Mouse (Mus musculus) urinary bladder, postnatal 25 days (tissue): ENCODE data around the gene Sort1.

Experiments used
- DNase-seq: peaks from one replicate; pipeline ENCODE4 v3.0.0; 2022; ENCODE audit warnings: low spot score

Sort1 gene

DNA sequence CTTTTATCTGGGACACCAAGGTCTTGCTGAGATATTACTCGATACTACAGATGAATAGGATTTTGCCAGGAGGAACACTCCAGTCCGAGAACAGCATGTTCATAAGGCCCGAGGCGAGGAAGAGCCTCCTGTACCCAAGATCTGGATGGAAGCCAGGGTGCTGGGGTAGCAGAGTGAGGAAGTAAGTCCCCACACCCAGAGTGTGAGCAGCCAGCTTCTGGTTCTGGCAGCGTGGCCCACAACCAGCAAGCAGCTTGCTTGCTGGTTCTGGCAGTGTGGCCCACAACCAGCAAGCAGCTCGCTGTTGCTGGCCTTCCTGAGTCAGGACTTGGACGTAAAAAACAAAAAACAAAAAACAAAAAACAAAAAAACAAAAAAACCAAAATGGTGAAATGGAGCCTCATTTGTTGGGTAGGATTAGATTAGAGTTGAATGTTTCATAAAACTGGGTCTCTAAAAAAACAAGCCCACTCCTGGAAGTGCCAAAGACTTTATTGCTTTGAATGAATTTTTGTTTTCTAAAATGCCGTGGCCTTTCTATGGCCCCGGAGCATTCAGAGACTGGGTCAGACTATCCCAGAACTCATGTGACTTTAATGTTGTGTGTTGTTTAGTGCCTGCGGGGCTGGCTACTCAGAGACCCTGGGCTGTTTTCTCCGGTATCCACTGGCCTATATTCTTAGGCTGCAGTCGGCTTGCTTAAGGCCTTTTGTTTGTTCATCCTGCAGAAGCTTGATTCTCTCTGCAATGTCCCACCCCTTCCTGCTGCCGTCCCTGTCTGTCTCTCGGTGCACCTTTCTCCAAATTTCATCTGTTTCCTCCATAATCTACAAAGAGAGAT is 11.7 kb downstream of the Sort1 start:
- DNase-seq, result no peak

GRCm38 (mm10) chr3:108296220-108297049 is 12.6 kb downstream of the Sort1 start:
- peak; percentile 48 for DNase-seq

DNA sequence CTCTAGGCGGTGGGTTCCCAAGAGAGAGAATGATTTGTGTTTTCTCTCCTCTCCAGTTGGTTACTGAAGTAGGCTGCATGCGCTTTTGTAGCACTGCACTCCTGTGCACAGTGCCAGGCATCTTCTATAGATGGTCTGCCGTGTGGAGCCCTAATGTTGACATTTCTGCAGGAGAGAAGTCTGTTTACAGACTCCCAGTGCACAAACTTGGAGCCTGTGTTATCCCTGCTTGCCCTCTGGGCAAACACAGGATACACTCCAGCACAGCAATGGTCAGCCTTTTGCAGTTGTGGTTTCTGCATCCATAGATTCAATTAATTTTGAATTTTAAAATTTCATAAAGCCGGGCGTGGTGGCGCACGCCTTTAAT is 13.2 kb downstream of the Sort1 start:
- no peak for DNase-seq

GRCm38 (mm10) chr3:108297603-108298553 is 14.0 kb downstream of the Sort1 start:
- DNase-seq, result no peak

GRCm38 (mm10) chr3:108300455-108301030 is 16.7 kb downstream of the Sort1 start:
- no peak for DNase-seq

GRCm38 (mm10) chr3:108303683-108304082 is 19.8 kb downstream of the Sort1 start:
- DNase-seq, result no peak

- DNase-seq, result no peak
These were observed 20.9 kb downstream of the Sort1 start for GRCm38 (mm10) chr3:108304747-108305146.

DNA sequence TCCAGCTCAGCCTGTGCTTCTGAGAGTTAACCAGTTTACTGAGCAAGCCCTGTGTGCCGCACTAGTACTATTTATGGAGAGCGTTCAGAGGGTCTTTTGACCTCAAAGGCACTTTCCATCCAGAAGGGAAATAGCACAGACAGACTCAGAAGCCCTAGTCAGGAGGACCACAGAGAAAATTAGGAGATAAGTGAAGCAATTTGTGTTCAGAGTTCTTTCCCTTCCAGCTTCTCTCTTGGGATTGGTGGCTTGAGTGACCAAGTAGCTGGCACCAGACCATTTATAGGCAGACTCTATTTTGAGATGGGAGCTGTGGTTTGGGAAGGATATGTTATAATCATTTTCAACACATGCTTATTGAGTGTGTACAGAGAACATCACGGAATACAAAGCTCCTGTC is 22.5 kb downstream of the Sort1 start:
- DNase-seq, result no peak

DNA sequence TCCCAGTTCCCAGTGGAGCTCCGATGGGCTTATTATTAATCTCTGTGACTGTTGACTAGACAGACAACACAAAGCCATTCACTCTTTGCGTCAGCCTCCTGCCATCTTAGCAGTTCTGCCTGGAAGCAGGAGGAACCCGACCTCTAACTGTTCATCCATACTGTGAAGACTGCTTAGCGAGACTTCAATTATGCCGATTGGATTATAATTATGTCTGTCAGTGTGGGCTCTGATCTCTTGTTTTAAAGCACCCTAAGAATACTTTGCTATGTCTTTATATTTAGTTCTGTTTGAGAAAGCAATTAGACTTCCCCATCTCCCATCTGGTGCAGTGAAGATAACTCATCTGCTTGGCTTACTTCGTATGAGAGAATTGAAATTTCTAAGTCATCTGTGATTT is 23.6 kb downstream of the Sort1 start:
- DNase-seq, result no peak

GRCm38 (mm10) chr3:108310921-108311341 is 27.0 kb downstream of the Sort1 start:
- DNase-seq, result no peak

GRCm38 (mm10) chr3:108311688-108312087 is 27.8 kb downstream of the Sort1 start:
- no peak for DNase-seq

DNA sequence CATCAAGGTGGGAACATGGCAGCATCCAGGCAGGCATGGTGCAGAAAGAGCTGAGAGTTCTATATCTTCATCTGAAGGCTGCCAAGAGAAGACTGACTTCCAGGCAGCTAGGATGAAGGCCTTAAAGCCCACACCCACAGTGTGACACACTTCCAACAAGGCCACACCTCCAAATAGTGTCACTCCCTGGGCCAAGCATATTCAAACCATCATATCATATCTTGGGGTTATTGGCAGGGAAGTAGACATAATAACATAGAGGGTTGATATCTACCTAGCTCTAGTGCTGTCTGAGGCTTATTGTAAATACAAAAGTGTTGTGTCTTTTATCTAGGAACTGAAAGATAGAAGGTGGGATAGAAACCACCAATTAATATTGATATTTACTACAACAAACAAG is 28.5 kb downstream of the Sort1 start:
- no peak for DNase-seq

- DNase-seq, result no peak
These were observed 29.3 kb downstream of the Sort1 start for GRCm38 (mm10) chr3:108313138-108313537.

- DNase-seq, result no peak
These were observed 30.3 kb downstream of the Sort1 start for GRCm38 (mm10) chr3:108314038-108314675.

GRCm38 (mm10) chr3:108318517-108318916 is 34.6 kb downstream of the Sort1 start:
- DNase-seq, result no peak

DNA sequence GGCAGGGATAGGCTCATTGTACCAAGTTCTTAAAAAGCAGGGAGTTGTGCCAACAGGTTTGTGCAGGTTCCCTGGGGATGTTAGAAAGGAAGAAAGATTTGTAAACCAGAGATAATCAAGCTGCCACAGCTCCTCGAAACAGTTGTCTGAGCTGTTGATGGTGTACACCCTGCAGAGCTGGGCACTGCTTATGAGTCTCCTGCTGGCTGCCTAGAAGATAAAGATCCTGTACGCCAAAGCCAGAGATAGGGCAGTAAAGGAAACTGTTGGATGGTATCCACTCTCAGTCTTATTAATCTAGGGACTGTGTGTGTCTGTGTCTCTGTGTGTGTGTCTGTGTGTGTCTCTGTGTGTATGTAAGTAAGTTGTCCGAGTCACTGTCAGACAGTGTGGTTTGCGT is 37.8 kb downstream of the Sort1 start:
- DNase-seq, result no peak

DNA sequence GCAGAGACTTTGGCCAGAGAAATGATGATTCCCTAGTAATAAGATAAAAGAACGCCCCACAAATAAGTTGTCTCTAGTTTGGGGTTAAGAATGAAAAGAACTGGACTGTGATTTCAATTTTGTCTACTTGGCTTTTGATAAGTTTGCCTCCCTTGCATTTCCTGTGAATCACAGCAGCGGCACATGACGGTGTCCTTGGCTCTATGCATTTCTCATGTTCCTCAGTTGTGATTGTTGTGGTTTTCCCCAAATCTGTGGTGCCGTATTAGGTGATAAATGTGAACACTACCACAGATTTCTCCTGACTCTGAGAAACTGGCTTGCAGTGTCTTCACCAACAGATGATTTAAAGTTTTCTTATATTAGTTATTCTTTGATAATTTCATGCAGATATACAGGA is 38.3 kb downstream of the Sort1 start:
- DNase-seq, result no peak

GRCm38 (mm10) chr3:108322962-108323361 is 39.1 kb downstream of the Sort1 start:
- DNase-seq, result no peak

GRCm38 (mm10) chr3:108324837-108325236 is 41.0 kb downstream of the Sort1 start:
- DNase-seq, result no peak

DNA sequence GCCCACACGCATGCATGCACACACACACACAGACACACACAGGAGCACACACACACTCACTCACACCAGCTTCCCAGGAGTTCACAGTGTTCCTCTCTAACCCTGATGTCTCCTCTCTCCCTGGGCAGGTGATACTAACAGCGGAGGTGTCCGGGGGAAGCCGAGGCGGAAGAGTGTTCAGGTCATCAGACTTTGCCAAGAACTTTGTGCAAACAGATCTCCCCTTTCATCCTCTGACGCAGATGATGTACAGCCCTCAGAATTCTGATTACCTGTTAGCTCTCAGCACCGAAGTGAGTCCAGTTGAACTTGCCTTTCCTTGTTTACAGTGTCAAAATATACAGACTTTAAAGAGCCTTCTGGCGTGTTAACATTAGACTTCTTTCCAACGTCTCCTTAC is 41.6 kb downstream of the Sort1 start:
- no peak for DNase-seq

GRCm38 (mm10) chr3:108327275-108327674 is 43.4 kb downstream of the Sort1 start:
- DNase-seq, result no peak
